Mouse (Mus musculus) intestine, embryonic 16.5 days (tissue): Measurements from ENCODE around the gene Peg10. TPM values are rescaled to one million over a fixed set of nuclear protein-coding genes. Genes with fewer than 3 reads are reported as not detected.
"Not testable (repeated sequence)": the region's sequence is repeated elsewhere in the genome, so short reads cannot be mapped to it uniquely, and the experiment has no call there.

Source experiments
- ATAC-seq: fragments of 200-750 bp; cut with Nextera tagmentation; 2 replicates; pipeline ENCODE4 v1.8.0; 2017; ENCODE audit warnings: moderate TSS enrichment, moderate library complexity
- H3K27ac ChIP-seq: fragments of 300-500 bp; sonication (generic); 2 replicates; pipeline ENCODE4 v1.5.1; 2014; ENCODE audit warnings: mild to moderate bottlenecking, low read length
- H3K27me3 ChIP-seq: fragments of 300-500 bp; sonication (generic); replicated peaks from 2 replicates; pipeline ENCODE4 v1.6.1; 2014; ENCODE audit warnings: low read length, control low read depth, mixed read lengths; ENCODE audit not compliant: control insufficient read depth, insufficient read depth
- H3K36me3 ChIP-seq: fragments of 300-500 bp; sonication (generic); 2 replicates; pipeline ENCODE4 v1.6.1; 2014; ENCODE audit warnings: low read length, control low read depth; ENCODE audit not compliant: control insufficient read depth, insufficient read depth
- H3K4me1 ChIP-seq: fragments of 300-500 bp; sonication (generic); 2 replicates; pipeline ENCODE4 v1.6.1; 2014; ENCODE audit warnings: low read length, control low read depth, mixed read lengths; ENCODE audit not compliant: control insufficient read depth, insufficient read depth
- H3K4me2 ChIP-seq: fragments of 300-500 bp; sonication (generic); 2 replicates; pipeline ENCODE4 v1.6.1; 2014; ENCODE audit warnings: low read depth, low read length, control low read depth
- H3K4me3 ChIP-seq: fragments of 300-500 bp; sonication (generic); 2 replicates; pipeline ENCODE4 v1.5.1; 2014; ENCODE audit warnings: mild to moderate bottlenecking, low read length
- H3K9ac ChIP-seq: fragments of 300-500 bp; sonication (generic); 2 replicates; pipeline ENCODE4 v1.6.1; 2014; ENCODE audit warnings: low read depth, low read length
- H3K9me3 ChIP-seq: fragments of 300-500 bp; sonication (generic); 2 replicates; pipeline ENCODE4 v1.6.1; 2016; ENCODE audit warnings: low read length, control low read depth; ENCODE audit not compliant: control insufficient read depth
- WGBS: fragments of 180-500 bp; shearing (Covaris S2); extraction: QIAGEN DNeasy Blood & Tissue Kit; methylation state at CpG from one replicate; pipeline ENCODE4 v1.1.7; 2014; 5-methylcytosine and 5-hydroxymethylcytosine counted together
- polyA plus RNA-seq: library from polyadenylated mRNA; unstranded; fragments of >200 nt; fragmentation: Nextera tagmentation; extraction: Ambion mirVana; gene quantifications from 2 replicates; pipeline ENCODE4 v1.2.1, GENCODE M21; 2015

The Peg10 gene
- polyA plus RNA-seq, 1 experiment from 2014 or later, result 1.7 TPM

DNA sequence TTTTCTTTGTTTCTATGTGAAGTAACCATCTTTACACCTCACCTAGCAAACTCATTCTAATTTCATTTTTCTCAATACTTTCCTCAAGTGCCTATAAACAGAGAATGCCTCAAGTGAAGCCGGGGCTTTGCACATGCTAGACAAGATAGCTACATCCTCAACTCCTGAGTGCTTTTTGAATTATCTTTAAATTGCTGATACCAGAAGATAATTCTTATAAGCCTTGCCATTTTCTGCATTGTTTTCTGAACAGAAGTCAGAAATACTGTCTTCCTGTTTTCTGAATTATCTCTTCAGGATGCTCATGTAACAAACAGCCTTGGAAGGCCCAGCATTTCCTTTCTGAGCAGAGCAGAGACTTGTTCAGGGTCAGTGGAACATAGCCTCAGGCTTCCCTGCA is 49.2 kb downstream of the Peg10 start:
- no peak overlapping the region for H3K4me3 ChIP-seq
- H3K9me3 ChIP-seq, result no peaks in the 10 kb centered on the region
- H3K9ac ChIP-seq, result no peak overlapping the region
- 79% methylated on average over 1 of the region's 1 CpGs for WGBS
- H3K36me3 ChIP-seq, result no peaks in the 10 kb centered on the region
- H3K4me1 ChIP-seq, result no peaks in the 10 kb centered on the region
- no peak overlapping the region for H3K4me2 ChIP-seq
- no peaks in the 10 kb centered on the region for H3K27me3 ChIP-seq
- no peak overlapping the region for H3K27ac ChIP-seq
- ATAC-seq, result no peak

DNA sequence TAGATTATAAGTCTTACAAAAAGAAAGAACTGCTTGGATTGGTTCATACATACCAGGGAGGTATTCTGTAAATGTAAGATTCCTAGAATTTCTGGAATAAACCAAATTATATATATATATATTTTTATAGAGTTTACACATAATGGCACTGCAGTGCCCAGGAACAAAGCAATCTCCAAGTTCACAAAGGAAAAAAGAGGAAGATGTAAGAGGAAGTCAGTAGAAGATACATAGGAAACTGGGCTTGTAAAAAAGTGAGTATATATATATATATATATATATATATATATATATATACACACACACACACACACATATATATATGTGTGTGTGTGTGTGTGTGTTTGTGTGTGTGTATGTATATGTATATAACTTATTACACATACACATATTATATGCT is 50.2 kb downstream of the Peg10 start:
- H3K27ac ChIP-seq, H3K4me3 ChIP-seq, H3K4me2 ChIP-seq, H3K36me3 ChIP-seq, H3K9ac ChIP-seq, H3K4me1 ChIP-seq, H3K9me3 ChIP-seq, H3K27me3 ChIP-seq, ATAC-seq: not testable (repeated sequence)

DNA sequence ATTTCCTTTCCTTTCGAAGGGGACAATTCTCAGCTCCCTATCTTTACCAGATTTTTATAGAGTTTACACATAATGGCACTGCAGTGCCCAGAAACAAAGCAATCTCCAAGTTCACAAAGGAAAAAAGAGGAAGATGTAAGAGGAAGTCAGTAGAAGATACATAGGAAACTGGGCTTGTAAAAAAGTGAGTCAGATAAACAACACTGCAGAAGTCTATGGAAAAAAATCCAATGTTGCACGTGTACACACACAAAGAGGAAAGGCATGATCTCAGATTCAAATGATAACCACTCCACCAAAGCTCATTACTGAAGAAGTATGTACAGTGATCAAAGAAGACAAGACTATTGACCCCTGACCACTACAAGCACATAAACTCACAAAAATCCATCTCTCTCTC is 51.3 kb downstream of the Peg10 start:
- H3K9me3 ChIP-seq, result no peaks in the 10 kb centered on the region
- no peaks in the 10 kb centered on the region for H3K27me3 ChIP-seq
- H3K27ac ChIP-seq, result no peak overlapping the region
- no peaks in the 10 kb centered on the region for H3K36me3 ChIP-seq
- H3K4me2 ChIP-seq, result no peak overlapping the region
- H3K4me3 ChIP-seq, result no peak overlapping the region
- no peaks in the 10 kb centered on the region for H3K4me1 ChIP-seq
- no peak overlapping the region for H3K9ac ChIP-seq
- WGBS, result 30% methylated on average over 2 of the region's 2 CpGs
- no peak for ATAC-seq

DNA sequence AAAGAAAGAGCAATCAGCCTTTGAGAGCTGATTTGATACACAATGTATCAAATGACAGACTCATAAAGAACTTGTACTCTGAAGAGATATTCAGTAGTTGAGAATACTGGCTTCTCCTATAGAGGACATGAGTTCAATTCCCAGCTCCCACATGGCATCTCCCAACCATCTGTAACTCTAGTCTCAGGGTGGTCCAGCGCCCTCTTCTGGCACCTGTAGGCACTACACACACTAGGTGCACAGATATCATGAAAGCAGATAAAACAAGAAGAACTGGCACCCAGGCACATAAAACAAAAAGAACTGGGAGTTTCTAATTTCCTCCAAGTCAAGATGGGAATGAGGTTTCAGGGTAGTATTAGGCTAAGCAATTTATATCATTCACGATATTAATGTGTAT is 52.3 kb downstream of the Peg10 start:
- H3K27me3 ChIP-seq, result no peaks in the 10 kb centered on the region
- no peak for ATAC-seq
- 78% methylated on average over 2 of the region's 2 CpGs for WGBS
- no peaks in the 10 kb centered on the region for H3K9me3 ChIP-seq
- no peaks in the 10 kb centered on the region for H3K36me3 ChIP-seq
- H3K4me3 ChIP-seq, result no peak overlapping the region
- no peak overlapping the region for H3K27ac ChIP-seq
- H3K9ac ChIP-seq, result no peak overlapping the region
- H3K4me1 ChIP-seq, result no peaks in the 10 kb centered on the region
- no peak overlapping the region for H3K4me2 ChIP-seq

DNA sequence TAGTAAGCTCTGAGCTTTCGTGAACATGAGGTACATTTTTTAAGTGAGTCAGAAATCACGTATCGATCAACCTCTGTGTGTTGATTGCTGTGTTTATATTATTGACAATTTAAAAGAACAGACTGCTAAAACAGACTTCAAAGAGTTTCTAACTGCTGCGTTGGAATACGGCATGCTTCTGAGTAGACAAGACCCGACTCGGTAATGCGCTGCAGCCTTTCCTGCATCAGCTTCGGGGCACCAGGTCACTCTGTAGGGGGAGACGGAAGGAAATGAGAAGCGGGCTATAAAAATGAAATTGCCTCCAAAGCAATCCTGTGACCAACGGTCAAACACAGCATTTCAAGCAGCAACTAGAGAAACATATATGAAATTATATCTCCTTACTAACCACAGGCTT is 59.9 kb downstream of the Peg10 start:
- Histone ChIP-seq H3K4me1 (no peaks in the 10 kb centered on the region; the same call in 1 of the 2 replicates), H3K4me2 (no peak overlapping the region), H3K4me3 (no peak overlapping the region), H3K27me3 (no peaks in the 10 kb centered on the region), H3K27ac (no peak overlapping the region), H3K9me3 (no peaks in the 10 kb centered on the region), H3K9ac (no peak overlapping the region), H3K36me3 (no peaks in the 10 kb centered on the region)
- WGBS, result 66% methylated on average over 12 of the region's 12 CpGs
- no peak for ATAC-seq

Other genes with a start within 250 kb of the Peg10 start
- gene Col1a2, start 242.5 kb upstream of the Peg10 start, polyA plus RNA-seq, result 449 and 476 TPM in 2 replicates
- 16.7 and 16.8 TPM in 2 replicates for gene Casd1, start 146.5 kb upstream of the Peg10 start, polyA plus RNA-seq
- 38.8 and 40.6 TPM in 2 replicates for gene Sgce, start 99 bp upstream of the Peg10 start, polyA plus RNA-seq
- 6.1 and 7.5 TPM in 2 replicates for gene Ppp1r9a, start 155.6 kb downstream of the Peg10 start, polyA plus RNA-seq